Mouse (Mus musculus) 3T3-L1 (cell line): ENCODE measurements around the gene Stap1.

Experiments
- DNase-seq: peaks from one replicate; pipeline ENCODE4 v3.0.0-alpha.2; 2015; ENCODE audit warnings: low read depth, low spot score

The Stap1 gene

GRCm38 (mm10) chr5:86071538-86071937 lies at the start of gene Stap1:
Gene Stap1 (plus strand): TSS chr5:86071746.
- DNase-seq, result no peak

DNA sequence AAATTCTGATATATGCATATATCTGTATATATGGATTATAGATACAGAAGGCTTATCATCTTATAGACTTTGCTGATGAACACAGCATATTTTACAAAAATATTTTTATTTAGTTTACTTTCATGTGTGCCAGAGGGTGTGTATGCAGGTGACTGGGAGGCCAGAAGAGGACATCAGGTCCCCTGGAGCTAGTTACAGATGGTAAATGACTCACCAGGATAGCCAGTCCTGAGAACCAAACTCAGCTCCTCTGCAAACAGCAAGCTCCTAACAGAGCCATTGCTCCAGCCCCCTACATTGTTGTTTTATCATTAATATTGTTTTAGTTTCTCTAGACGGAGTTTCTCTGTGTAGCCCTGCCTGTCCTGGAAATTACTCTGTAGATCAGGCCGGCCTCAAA lies 41.7 kb upstream of the Stap1 start:
- DNase-seq, result no peak

DNA sequence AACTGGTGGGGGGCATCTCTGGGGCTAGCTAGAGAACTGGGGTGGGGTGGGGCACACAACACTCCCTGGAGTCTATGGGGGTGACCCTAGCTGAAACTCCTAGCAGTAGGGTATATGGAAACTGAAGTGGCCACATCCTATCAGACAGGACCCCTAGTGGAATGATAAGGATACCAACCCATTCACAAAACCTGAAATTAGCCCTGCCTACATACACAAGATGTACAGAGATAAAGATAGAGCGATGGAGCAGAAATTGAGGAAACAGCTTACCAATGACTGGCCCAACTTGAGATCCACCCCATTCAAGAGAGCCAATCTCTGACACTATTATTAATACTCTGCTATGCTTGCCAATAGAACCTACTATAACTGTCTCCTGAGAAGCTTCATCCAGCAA lies 8.0 kb upstream of the Stap1 start:
- no peak for DNase-seq

GRCm38 (mm10) chr5:86065101-86065875 lies 6.3 kb upstream of the Stap1 start, which contains the start of gene Cenpc1:
Gene Cenpc1 (minus strand): TSS chr5:86065583.
- peak; percentile 100 for DNase-seq

GRCm38 (mm10) chr5:86065876-86066550 lies 5.5 kb upstream of the Stap1 start:
- peak; percentile 70 for DNase-seq

DNA sequence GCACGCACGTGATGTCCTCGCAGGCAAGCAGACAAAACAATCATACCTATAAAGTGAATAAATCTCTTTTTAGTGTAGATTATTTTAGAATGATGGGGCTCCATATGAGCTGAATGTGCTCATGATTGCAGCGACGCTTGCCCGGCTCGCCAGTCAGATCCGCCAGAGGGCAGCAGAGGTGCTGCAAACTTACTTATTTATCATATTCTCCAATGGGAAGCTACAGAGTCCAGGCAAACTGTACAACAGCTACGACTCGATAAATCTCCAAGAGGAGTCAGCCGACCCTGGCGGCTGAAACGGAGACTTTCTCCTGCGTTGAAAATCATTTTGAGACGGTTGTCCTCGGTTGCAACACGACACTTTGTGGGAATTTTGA lies 5.0 kb upstream of the Stap1 start:
- DNase-seq, result peak; percentile 98

DNA sequence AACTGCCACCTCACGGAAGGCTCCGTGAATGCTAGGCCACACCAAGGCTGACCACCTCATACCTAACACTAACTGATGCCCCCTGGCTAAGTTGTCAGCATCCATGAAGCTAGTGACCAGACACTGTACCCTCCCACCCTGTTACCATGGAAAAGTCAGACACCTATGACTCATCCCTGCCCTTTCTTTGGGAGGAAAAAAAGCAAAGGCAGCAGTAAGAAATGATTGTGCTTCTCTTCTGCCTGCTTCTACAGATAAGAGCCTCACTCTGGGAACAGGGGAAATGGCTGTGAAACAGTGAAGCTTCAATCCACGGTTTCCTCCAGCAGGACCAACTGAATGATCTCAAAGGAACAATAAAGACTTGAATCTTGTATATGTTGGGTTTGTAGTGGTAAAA lies 3.1 kb upstream of the Stap1 start:
- peak; percentile 64 for DNase-seq

- no peak for DNase-seq
Observed at GRCm38 (mm10) chr5:86069121-86069520, 2.4 kb upstream of the Stap1 start.

- no peak for DNase-seq
Observed at GRCm38 (mm10) chr5:86072756-86073386, 1.3 kb downstream of the Stap1 start.

DNA sequence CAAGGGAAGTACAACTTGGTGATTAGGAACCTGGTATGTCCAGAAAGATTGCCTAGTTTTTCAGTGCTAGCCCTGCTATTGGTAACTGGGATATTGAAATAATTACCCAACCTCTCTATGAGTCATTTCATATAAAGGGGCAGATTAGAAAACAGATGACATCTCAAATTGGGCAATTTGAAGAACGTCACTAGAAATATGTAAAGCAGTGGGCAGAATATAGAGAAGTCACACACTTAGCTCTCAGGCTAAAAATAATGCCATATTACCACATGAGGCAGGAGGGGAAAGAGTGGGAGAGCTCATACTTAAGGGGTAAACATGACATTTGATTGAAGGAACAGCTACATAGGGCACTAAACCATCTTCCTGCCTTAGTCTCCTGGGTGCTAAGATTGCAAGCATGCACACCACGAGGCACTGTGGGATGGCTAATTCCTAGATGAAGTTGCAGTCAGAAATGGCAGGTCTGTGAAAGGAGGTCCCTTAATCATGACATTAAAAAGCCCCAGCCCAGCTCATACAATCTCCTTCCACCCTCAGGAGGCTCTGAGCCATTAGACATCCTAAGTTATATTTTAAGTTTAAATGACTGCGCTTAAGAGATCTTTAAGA lies 7.3 kb downstream of the Stap1 start:
- DNase-seq, result peak; percentile 32

DNA sequence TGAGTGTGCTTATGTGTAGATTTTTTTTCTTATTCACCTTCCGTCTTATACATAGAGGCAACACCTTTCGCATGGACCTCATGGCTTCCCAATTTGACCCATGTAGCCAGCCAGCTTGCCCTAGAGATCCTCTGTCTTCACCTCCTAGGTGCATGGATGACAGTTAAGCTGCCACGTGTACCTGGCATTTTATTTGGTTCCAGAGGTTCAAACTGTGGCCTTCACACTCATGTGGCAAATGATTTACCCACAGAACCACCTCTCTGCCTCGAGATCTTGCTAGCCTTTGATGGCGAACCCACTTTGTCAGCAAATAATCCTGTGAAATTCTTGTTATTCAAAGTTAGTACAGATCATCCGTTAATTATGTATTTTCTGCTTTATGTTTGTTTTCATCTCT lies 12.4 kb downstream of the Stap1 start:
- no peak for DNase-seq

DNA sequence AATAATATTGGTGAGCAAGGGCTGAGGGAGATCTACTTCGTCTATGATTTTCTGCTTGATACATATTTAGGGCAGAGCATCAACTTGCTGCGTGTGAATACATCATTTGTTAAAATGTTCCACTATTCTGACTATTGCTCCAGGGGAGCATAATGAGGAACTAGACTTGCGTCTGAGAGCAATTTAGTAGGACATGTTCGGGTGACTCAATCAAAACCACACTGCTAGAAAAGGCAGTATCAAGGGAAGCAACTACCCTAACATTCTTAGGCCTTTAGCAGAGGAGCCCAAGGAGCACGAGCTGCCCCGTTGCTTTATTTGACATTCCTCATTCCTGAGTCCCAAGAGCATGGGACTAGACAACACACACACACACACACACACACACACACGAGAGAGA lies 13.4 kb downstream of the Stap1 start:
- no peak for DNase-seq

- no peak for DNase-seq
Observed at GRCm38 (mm10) chr5:86086751-86087150, 15.2 kb downstream of the Stap1 start.

GRCm38 (mm10) chr5:86094754-86095153 lies 23.2 kb downstream of the Stap1 start:
- DNase-seq, result no peak

DNA sequence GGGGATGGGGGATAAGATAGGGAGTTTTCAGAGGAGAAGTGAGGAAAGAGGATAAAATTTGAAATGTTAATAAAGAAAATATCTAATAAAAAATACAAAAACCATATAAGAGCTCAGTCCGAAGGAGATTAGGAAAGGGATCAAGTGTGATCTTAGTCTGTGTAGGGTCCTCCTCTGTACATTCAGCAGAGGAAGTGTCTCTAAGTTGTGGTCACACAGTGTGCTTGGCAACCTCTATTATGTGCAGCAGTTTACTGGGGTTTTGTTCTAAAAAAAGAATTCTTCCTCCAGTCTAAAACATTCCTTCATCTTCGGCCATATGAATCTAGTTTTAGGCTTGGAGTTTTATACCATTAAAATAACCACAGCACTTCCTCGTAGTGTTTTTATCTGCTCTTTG lies 27.4 kb downstream of the Stap1 start:
- DNase-seq, result no peak

DNA sequence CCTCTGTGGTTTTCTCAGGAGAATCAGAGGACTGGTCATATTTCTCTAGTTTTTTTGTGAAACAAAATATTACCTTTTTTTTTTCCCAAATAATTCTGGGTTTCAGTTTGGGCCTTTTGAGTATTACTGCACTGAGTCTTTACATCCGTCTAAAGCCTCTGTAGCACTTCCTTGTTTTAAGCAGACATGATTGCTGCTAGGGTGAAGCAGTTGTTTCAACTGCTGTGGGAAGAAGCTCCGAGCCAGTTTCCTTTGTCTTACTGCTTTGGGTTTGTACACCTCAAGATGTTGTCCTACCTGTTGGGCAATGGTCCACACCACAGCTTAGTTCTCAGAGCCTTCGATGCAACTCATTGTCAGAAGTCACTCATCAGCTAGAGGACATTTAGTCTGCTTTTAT lies 29.1 kb downstream of the Stap1 start:
- DNase-seq, result no peak

DNA sequence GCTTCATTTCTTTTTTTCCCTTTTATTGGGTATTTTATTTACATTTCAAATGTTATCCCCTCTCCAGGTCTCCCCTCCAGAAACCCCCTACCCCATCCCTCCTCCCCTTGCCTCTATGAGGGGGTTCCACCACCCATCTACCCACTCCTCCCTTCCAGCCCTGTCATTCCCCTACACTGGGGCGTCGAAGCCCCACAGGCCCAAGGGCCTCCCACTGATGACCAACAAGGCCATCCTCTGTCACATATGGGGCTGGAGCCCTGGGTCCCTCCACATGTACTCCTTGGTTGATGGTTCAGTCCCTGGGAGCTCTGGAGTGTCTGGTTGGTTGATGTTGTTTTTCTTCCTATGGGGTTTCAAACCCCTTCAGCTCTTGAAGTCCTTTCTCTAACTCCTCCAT lies 30.6 kb downstream of the Stap1 start:
- no peak for DNase-seq

GRCm38 (mm10) chr5:86106610-86107009 lies 35.1 kb downstream of the Stap1 start:
- DNase-seq, result no peak

DNA sequence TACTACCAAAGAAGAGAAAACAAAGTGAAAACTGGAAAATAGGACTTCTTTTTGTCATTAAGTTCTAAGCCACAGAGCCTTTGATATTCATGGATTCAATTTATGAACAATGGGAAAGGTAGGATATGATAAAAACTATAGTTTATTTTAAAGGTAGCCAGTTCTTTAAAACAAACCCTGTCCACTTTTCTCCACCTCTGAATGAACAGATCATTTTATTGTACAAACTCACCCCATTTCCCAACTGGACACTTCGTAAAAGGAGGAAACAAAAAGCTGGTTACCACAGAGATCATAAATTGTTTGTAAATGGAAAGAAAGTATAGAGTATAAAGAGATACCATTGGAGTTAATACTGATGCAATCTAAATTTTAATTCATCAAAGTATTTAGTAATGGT lies 39.5 kb downstream of the Stap1 start:
- no peak for DNase-seq

GRCm38 (mm10) chr5:86113037-86113436 lies 41.5 kb downstream of the Stap1 start:
- no peak for DNase-seq

- DNase-seq, result no peak
Observed at GRCm38 (mm10) chr5:86113997-86114396, 42.5 kb downstream of the Stap1 start.

GRCm38 (mm10) chr5:86118457-86119094 lies 47.0 kb downstream of the Stap1 start:
- peak; percentile 59 for DNase-seq
